Mouse (Mus musculus) left cerebral cortex, adult 8-10 months (tissue): ENCODE measurements at regions not wholly inside any gene's neighbourhood (a gene's known extent, or its start where the extent isn't known, plus 50 kb on each side); places are given as distances from the start of the nearest gene placed in this dataset.

Source experiments
- DNase-seq, 2 experiments: peaks; one replicate each; pipeline ENCODE4 v3.0.0; 2022; ENCODE audit warnings: low spot score in 2 of 2

- no peak for DNase-seq
Measured at GRCm38 (mm10) chr9:117870616-117871015, 169.7 kb upstream of the Azi2 start.

- no peak for DNase-seq
Measured at GRCm38 (mm10) chr9:117863944-117864343, 176.4 kb upstream of the Azi2 start.

- DNase-seq, result no peak
Measured at GRCm38 (mm10) chr9:117863318-117863717, 177.0 kb upstream of the Azi2 start.

GRCm38 (mm10) chr9:117859580-117860045 is 180.7 kb upstream of the Azi2 start:
- DNase-seq, result no peak

GRCm38 (mm10) chr9:117843531-117843930 is 196.8 kb upstream of the Azi2 start:
- DNase-seq, result no peak

- DNase-seq, result no peak
Measured at GRCm38 (mm10) chr9:117836696-117837380, 203.5 kb upstream of the Azi2 start.

- no peak for DNase-seq
Measured at GRCm38 (mm10) chr9:117833586-117833985, 203.9 kb upstream of the Rbms3 start.

- DNase-seq, result no peak
Measured at GRCm38 (mm10) chr9:117814661-117815060, 184.9 kb upstream of the Rbms3 start.

GRCm38 (mm10) chr9:117813216-117813615 is 183.5 kb upstream of the Rbms3 start:
- DNase-seq, result no peak

GRCm38 (mm10) chr9:117805812-117806211 is 176.1 kb upstream of the Rbms3 start:
- DNase-seq, result no peak

- DNase-seq, result no peak
Measured at GRCm38 (mm10) chr9:117784186-117784591, 154.5 kb upstream of the Rbms3 start.

GRCm38 (mm10) chr9:117754651-117755050 is 124.9 kb upstream of the Rbms3 start:
- no peak for DNase-seq

- no peak for DNase-seq
Measured at GRCm38 (mm10) chr9:117753466-117753865, 123.8 kb upstream of the Rbms3 start.

- no peak for DNase-seq
Measured at GRCm38 (mm10) chr9:117744906-117745305, 115.2 kb upstream of the Rbms3 start.

GRCm38 (mm10) chr9:117729366-117729765 is 99.7 kb upstream of the Rbms3 start:
- no peak for DNase-seq

- no peak for DNase-seq
Measured at GRCm38 (mm10) chr9:117720161-117720598, 90.5 kb upstream of the Rbms3 start.

- no peak for DNase-seq
Measured at GRCm38 (mm10) chr9:117717346-117717745, 87.6 kb upstream of the Rbms3 start.

GRCm38 (mm10) chr9:117716476-117716875 is 86.8 kb upstream of the Rbms3 start:
- DNase-seq, result no peak

- DNase-seq, result no peak
Measured at GRCm38 (mm10) chr9:117714741-117715675, 85.3 kb upstream of the Rbms3 start.

- DNase-seq, result no peak
Measured at GRCm38 (mm10) chr9:117713121-117713520, 83.4 kb upstream of the Rbms3 start.

- no peak for DNase-seq
Measured at GRCm38 (mm10) chr9:117711793-117712192, 82.1 kb upstream of the Rbms3 start.

- DNase-seq, result no peak
Measured at GRCm38 (mm10) chr9:117710966-117711365, 81.3 kb upstream of the Rbms3 start.
